Mouse (Mus musculus): ENCODE data around the gene Gm28051.

Gene Gm28051

GRCm38 (mm10) chr12:102691761-102692160 is 65.8 kb downstream of the Gm28051 start:
- intact Hi-C loops (cut with DNase I) = no loop called here

- intact Hi-C loops (cut with DNase I) = no loop called here
Observed at GRCm38 (mm10) chr12:102691180-102691579, 66.4 kb downstream of the Gm28051 start.

GRCm38 (mm10) chr12:102689773-102690563 is 67.6 kb downstream of the Gm28051 start:
- intact Hi-C loops (cut with DNase I) = no loop called here

- intact Hi-C loops (cut with DNase I) = no loop called here
Observed at GRCm38 (mm10) chr12:102686321-102686720, 71.2 kb downstream of the Gm28051 start.

- intact Hi-C loops (cut with DNase I) = no loop called here
Observed at GRCm38 (mm10) chr12:102685523-102685931, 72.0 kb downstream of the Gm28051 start.

- intact Hi-C loops (cut with DNase I) = no loop called here
Observed at GRCm38 (mm10) chr12:102684720-102685386, 72.7 kb downstream of the Gm28051 start.

GRCm38 (mm10) chr12:102683979-102684378 is 73.6 kb downstream of the Gm28051 start:
- intact Hi-C loops (cut with DNase I) = no loop called here

- intact Hi-C loops (cut with DNase I) = no loop called here
Observed at GRCm38 (mm10) chr12:102683438-102683837, 74.1 kb downstream of the Gm28051 start.

GRCm38 (mm10) chr12:102682722-102683299 is 74.8 kb downstream of the Gm28051 start:
- intact Hi-C loops (cut with DNase I) = no loop called here

- intact Hi-C loops (cut with DNase I) = no loop called here
Observed at GRCm38 (mm10) chr12:102682085-102682484, 75.5 kb downstream of the Gm28051 start.

GRCm38 (mm10) chr12:102681590-102681989 is 76.0 kb downstream of the Gm28051 start:
- intact Hi-C loops (cut with DNase I) = no loop called here

GRCm38 (mm10) chr12:102678820-102679219 is 78.7 kb downstream of the Gm28051 start:
- intact Hi-C loops (cut with DNase I) = no loop called here

- intact Hi-C loops (cut with DNase I) = no loop called here
Observed at GRCm38 (mm10) chr12:102677089-102677488, 80.5 kb downstream of the Gm28051 start.

GRCm38 (mm10) chr12:102674556-102674955 is 83.0 kb downstream of the Gm28051 start:
- intact Hi-C loops (cut with DNase I) = no loop called here

- intact Hi-C loops (cut with DNase I) = no loop called here
Observed at GRCm38 (mm10) chr12:102674123-102674522, 83.4 kb downstream of the Gm28051 start.

- intact Hi-C loops (cut with DNase I) = no loop called here
Observed at GRCm38 (mm10) chr12:102672857-102673839, 84.4 kb downstream of the Gm28051 start.

- intact Hi-C loops (cut with DNase I) = no loop called here
Observed at GRCm38 (mm10) chr12:102672176-102672575, 85.4 kb downstream of the Gm28051 start.

GRCm38 (mm10) chr12:102670848-102671247 is 86.7 kb downstream of the Gm28051 start:
- intact Hi-C loops (cut with DNase I) = no loop called here

All from adrenal gland (tissue).